Mouse (Mus musculus): ENCODE measurements around the gene Tmem231. TPM values are rescaled to one million over a fixed set of nuclear protein-coding genes. Genes with fewer than 3 reads are reported as not detected.

Gene Tmem231
- total RNA-seq, 2 experiments from 2014 or later, result 1.9 to 2.9 TPM

GRCm38 (mm10) chr8:111905500-111906121 is 28.1 kb downstream of the Tmem231 start:
- DNase-seq, result no peak

GRCm38 (mm10) chr8:111902080-111902479 is 31.6 kb downstream of the Tmem231 start:
- peak; percentile 33 for DNase-seq

GRCm38 (mm10) chr8:111898586-111898985 is 35.1 kb downstream of the Tmem231 start:
- no peak for DNase-seq

GRCm38 (mm10) chr8:111894955-111895354 is 38.7 kb downstream of the Tmem231 start:
- DNase-seq, result no peak

GRCm38 (mm10) chr8:111892615-111893014 is 41.1 kb downstream of the Tmem231 start:
- DNase-seq, result no peak

GRCm38 (mm10) chr8:111891983-111892382 is 41.7 kb downstream of the Tmem231 start:
- no peak for DNase-seq

GRCm38 (mm10) chr8:111890911-111891303 is 42.8 kb downstream of the Tmem231 start:
- no peak for DNase-seq

GRCm38 (mm10) chr8:111889931-111890910 is 43.5 kb downstream of the Tmem231 start:
- no peak for DNase-seq

- no peak for DNase-seq
These were observed 45.5 kb downstream of the Tmem231 start for GRCm38 (mm10) chr8:111888091-111888650.

- no peak for DNase-seq
These were observed 46.2 kb downstream of the Tmem231 start for GRCm38 (mm10) chr8:111887479-111887878.

- no peak for DNase-seq
These were observed 50.1 kb downstream of the Tmem231 start for GRCm38 (mm10) chr8:111883615-111884014.

- DNase-seq, result peak; percentile 70
These were observed 52.1 kb downstream of the Tmem231 start for GRCm38 (mm10) chr8:111881591-111881990.

- DNase-seq, result no peak
These were observed 56.0 kb downstream of the Tmem231 start for GRCm38 (mm10) chr8:111877711-111878110.

GRCm38 (mm10) chr8:111876355-111876948 is 57.2 kb downstream of the Tmem231 start, which contains the start of gene Tmem170:
TSS of gene Tmem170 (minus strand) at chr8:111876750.
- peak; percentile 97 for DNase-seq

GRCm38 (mm10) chr8:111875758-111876157 is 57.9 kb downstream of the Tmem231 start:
- DNase-seq, result no peak

GRCm38 (mm10) chr8:111871278-111871677 is 62.4 kb downstream of the Tmem231 start:
- DNase-seq, result no peak

- DNase-seq, result no peak
These were observed 63.3 kb downstream of the Tmem231 start for GRCm38 (mm10) chr8:111870379-111870778.

- no peak for DNase-seq
These were observed 65.0 kb downstream of the Tmem231 start for GRCm38 (mm10) chr8:111868664-111869063.

- no peak for DNase-seq
These were observed 67.8 kb downstream of the Tmem231 start for GRCm38 (mm10) chr8:111865857-111866256.

- no peak for DNase-seq
These were observed 68.4 kb downstream of the Tmem231 start for GRCm38 (mm10) chr8:111865130-111865852.

GRCm38 (mm10) chr8:111864648-111865047 is 69.0 kb downstream of the Tmem231 start:
- DNase-seq, result no peak

- no peak for DNase-seq
These were observed 70.4 kb downstream of the Tmem231 start for GRCm38 (mm10) chr8:111863280-111863679.
